Mouse (Mus musculus) G1E (cell line): ENCODE measurements around the gene Zxdc.

Experiments
- CTCF ChIP-seq: IDR thresholded peaks from 2 replicates; pipeline ENCODE4 v1.5.1; 2012; ENCODE audit warnings: low read depth, low read length, inconsistent platforms, mixed read lengths
- GATA1 ChIP-seq: IDR thresholded peaks from 2 replicates; pipeline ENCODE4 v1.6.1; 2012; ENCODE audit warnings: borderline replicate concordance, low read length, inconsistent platforms, mixed read lengths
- GATA2 ChIP-seq: IDR thresholded peaks from 2 replicates; pipeline ENCODE4 v1.6.1; 2012; ENCODE audit warnings: low read depth, low read length, inconsistent platforms, borderline replicate concordance
- TAL1 ChIP-seq: conservative IDR thresholded peaks from 2 replicates; pipeline ENCODE4 v1.6.1; 2012; ENCODE audit warnings: low read depth, low read length, inconsistent platforms, mixed read lengths

GRCm38 (mm10) chr6:90450697-90451096, 81.4 kb downstream of the Zxdc start:
- no peak for TF ChIP-seq CTCF
- no peak for TF ChIP-seq GATA1
- TF ChIP-seq TAL1: no peak
- TF ChIP-seq GATA2: no peak
